Mouse (Mus musculus): ENCODE results near the gene Ccl26.
"Not testable (repeated sequence)": the region's sequence is repeated elsewhere in the genome, so short reads cannot be mapped to it uniquely, and the experiment has no call there.

Ccl26 gene

GRCm38 (mm10) chr5:135563469-135563868 lies at the start of gene Ccl26:
Gene Ccl26 (minus strand): TSS chr5:135563569.
- DNase-seq = no peak

- DNase-seq = no peak
Observed at GRCm38 (mm10) chr5:135609794-135610193, 46.4 kb upstream of the Ccl26 start.

- no peak for DNase-seq
Observed at GRCm38 (mm10) chr5:135607581-135607980, 44.2 kb upstream of the Ccl26 start.

GRCm38 (mm10) chr5:135606717-135607116 lies 43.3 kb upstream of the Ccl26 start:
- not testable (repeated sequence) for DNase-seq

GRCm38 (mm10) chr5:135604643-135605042 lies 41.3 kb upstream of the Ccl26 start:
- DNase-seq = not testable (repeated sequence)

GRCm38 (mm10) chr5:135589996-135590784 lies 26.8 kb upstream of the Ccl26 start:
- no peak for DNase-seq

- no peak for DNase-seq
Observed at GRCm38 (mm10) chr5:135587764-135588163, 24.4 kb upstream of the Ccl26 start.

GRCm38 (mm10) chr5:135585691-135586090 lies 22.3 kb upstream of the Ccl26 start:
- DNase-seq = no peak

- no peak for DNase-seq
Observed at GRCm38 (mm10) chr5:135582330-135582729, 19.0 kb upstream of the Ccl26 start.

GRCm38 (mm10) chr5:135579331-135579751 lies 16.0 kb upstream of the Ccl26 start:
- no peak for DNase-seq

GRCm38 (mm10) chr5:135576055-135576454 lies 12.7 kb upstream of the Ccl26 start:
- DNase-seq = peak in 1 of 2 experiments; percentile 11

- peak in 1 of 2 experiments; percentile 6 for DNase-seq
Observed at GRCm38 (mm10) chr5:135573006-135573405, 9.6 kb upstream of the Ccl26 start, which contains the start of gene Ccl24. Gene Ccl24 (minus strand): TSS chr5:135573049.

GRCm38 (mm10) chr5:135568698-135569097 lies 5.3 kb upstream of the Ccl26 start:
- DNase-seq = no peak

GRCm38 (mm10) chr5:135567556-135568265 lies 4.3 kb upstream of the Ccl26 start:
- DNase-seq = no peak

- DNase-seq = no peak
Observed at GRCm38 (mm10) chr5:135557671-135558070, 5.7 kb downstream of the Ccl26 start.

GRCm38 (mm10) chr5:135557051-135557450 lies 6.3 kb downstream of the Ccl26 start:
- DNase-seq = no peak

GRCm38 (mm10) chr5:135556259-135556658 lies 7.1 kb downstream of the Ccl26 start:
- DNase-seq = no peak

GRCm38 (mm10) chr5:135551591-135551990 lies 11.8 kb downstream of the Ccl26 start:
- no peak for DNase-seq

- DNase-seq = no peak
Observed at GRCm38 (mm10) chr5:135550910-135551309, 12.5 kb downstream of the Ccl26 start.

- DNase-seq = no peak
Observed at GRCm38 (mm10) chr5:135547990-135548389, 15.4 kb downstream of the Ccl26 start.

GRCm38 (mm10) chr5:135544865-135545797 lies 18.2 kb downstream of the Ccl26 start, which contains the start of gene Hip1:
Gene Hip1 (minus strand): TSS chr5:135545120.
- peak; percentile 98 to 100 for DNase-seq

- DNase-seq = peak; percentile 34 to 63
Observed at GRCm38 (mm10) chr5:135544032-135544558, 19.3 kb downstream of the Ccl26 start.

All from lung, postnatal 4 days (tissue).